Mouse (Mus musculus): Measurements from ENCODE around the gene Mthfd2l. TPM values are rescaled to one million over a fixed set of nuclear protein-coding genes. Genes with fewer than 3 reads are reported as not detected.
A peak's percentile ranks its signal among the peaks of the same experiment; 100 is the strongest.

The Mthfd2l gene
- polyA plus RNA-seq, 1 experiment from 2014 or later, result 58.7 TPM

GRCm38 (mm10) chr5:91035341-91035740 lies 104.4 kb downstream of the Mthfd2l start:
- no peaks in the 10 kb centered on the region for H3K9me3 ChIP-seq
- DNase-seq (ENCODE audit: low spot score), result no peak
- no peak overlapping the region for H3K4me3 ChIP-seq
- no peaks in the 10 kb centered on the region for H3K27me3 ChIP-seq (replicated peaks; ENCODE audit: low read depth, poor library complexity, severe bottlenecking)
- H3K4me1 ChIP-seq, result peaks cover 2% of the 10 kb centered on the region; the same call in 1 of the 2 replicates
- WGBS, result 89% methylated on average over 2 of the region's 2 CpGs
- no peak overlapping the region for H3K27ac ChIP-seq (replicated peaks)
- no peaks in the 10 kb centered on the region for H3K36me3 ChIP-seq (replicated peaks)

- Histone ChIP-seq H3K27ac (replicated peaks) (no peak overlapping the region), H3K4me1 (peaks cover 2% of the 10 kb centered on the region; the same call in 1 of the 2 replicates), H3K4me3 (no peak overlapping the region), H3K9me3 (no peaks in the 10 kb centered on the region), H3K36me3 (replicated peaks) (no peaks in the 10 kb centered on the region), H3K27me3 (replicated peaks; ENCODE audit: low read depth, poor library complexity, severe bottlenecking) (no peaks in the 10 kb centered on the region)
- 93% methylated on average over 4 of the region's 4 CpGs for WGBS
- DNase-seq (ENCODE audit: low spot score), result no peak
Measured at GRCm38 (mm10) chr5:91036628-91037027, 105.7 kb downstream of the Mthfd2l start.

DNA sequence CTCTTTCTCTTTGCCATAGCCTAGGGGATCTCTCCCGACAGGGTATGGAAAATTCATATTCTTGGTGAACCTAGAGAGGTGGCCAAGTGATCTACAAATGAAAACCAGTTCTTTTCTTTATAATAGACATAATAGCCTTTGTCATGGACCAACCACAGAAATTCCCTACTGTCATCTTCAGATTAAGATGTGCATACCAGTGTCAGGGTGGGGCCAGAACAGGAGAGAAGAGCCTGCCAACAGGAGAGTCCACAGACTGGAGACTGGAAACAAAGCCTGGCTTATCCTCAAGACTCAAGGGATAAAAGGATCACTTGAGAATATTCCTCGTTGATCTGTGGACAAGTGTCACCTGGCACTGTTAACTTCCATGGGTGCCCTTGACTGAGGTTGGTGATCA lies 106.8 kb downstream of the Mthfd2l start:
- H3K27me3 ChIP-seq (replicated peaks; ENCODE audit: low read depth, poor library complexity, severe bottlenecking), result no peaks in the 10 kb centered on the region
- no peak for DNase-seq (ENCODE audit: low spot score)
- H3K9me3 ChIP-seq, result no peaks in the 10 kb centered on the region
- H3K4me1 ChIP-seq, result peaks cover 2% of the 10 kb centered on the region; the same call in 1 of the 2 replicates
- H3K27ac ChIP-seq (replicated peaks), result no peak overlapping the region
- H3K36me3 ChIP-seq (replicated peaks), result no peaks in the 10 kb centered on the region
- H3K4me3 ChIP-seq, result no peak overlapping the region
- WGBS, result 75% methylated on average over 2 of the region's 2 CpGs

DNA sequence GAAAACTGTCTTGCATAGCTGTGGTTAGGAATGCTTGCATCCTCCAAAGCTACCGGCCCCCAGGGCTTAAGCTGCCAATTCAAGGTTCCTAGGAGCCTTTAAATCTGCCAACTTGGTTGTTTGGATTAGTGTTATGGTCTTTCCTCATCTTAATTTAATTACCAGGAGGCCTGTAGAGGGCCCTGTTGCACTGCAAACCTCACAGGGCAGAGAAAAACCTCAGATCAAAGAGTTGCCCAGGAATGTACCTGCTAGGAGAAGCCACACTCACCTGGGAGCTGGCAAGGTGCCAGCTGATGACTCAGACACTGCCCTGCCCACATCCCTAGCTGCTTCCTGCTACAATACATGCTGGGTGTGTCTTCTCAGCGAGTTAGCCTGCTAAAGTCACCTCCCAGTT lies 107.6 kb downstream of the Mthfd2l start:
- peaks cover 2% of the 10 kb centered on the region; the same call in 1 of the 2 replicates for H3K4me1 ChIP-seq
- no peaks in the 10 kb centered on the region for H3K9me3 ChIP-seq
- H3K4me3 ChIP-seq, result no peak overlapping the region
- no peaks in the 10 kb centered on the region for H3K27me3 ChIP-seq (replicated peaks; ENCODE audit: low read depth, poor library complexity, severe bottlenecking)
- H3K36me3 ChIP-seq (replicated peaks), result no peaks in the 10 kb centered on the region
- H3K27ac ChIP-seq (replicated peaks), result no peak overlapping the region
- DNase-seq (ENCODE audit: low spot score), result peak; percentile 38
- WGBS, result 25% methylated on average over 2 of the region's 2 CpGs

GRCm38 (mm10) chr5:91038963-91039362 lies 108.0 kb downstream of the Mthfd2l start:
- Histone ChIP-seq H3K9me3 (no peaks in the 10 kb centered on the region), H3K36me3 (replicated peaks) (no peaks in the 10 kb centered on the region), H3K27ac (replicated peaks) (no peak overlapping the region), H3K4me1 (peaks cover 2% of the 10 kb centered on the region; the same call in 1 of the 2 replicates), H3K4me3 (no peak overlapping the region), H3K27me3 (replicated peaks; ENCODE audit: low read depth, poor library complexity, severe bottlenecking) (no peaks in the 10 kb centered on the region)
- no peak for DNase-seq (ENCODE audit: low spot score)
- 84% methylated on average over 2 of the region's 2 CpGs for WGBS

GRCm38 (mm10) chr5:91047987-91048386 lies 117.1 kb downstream of the Mthfd2l start:
- H3K27ac ChIP-seq (replicated peaks), result no peak overlapping the region
- no peaks in the 10 kb centered on the region for H3K27me3 ChIP-seq (replicated peaks; ENCODE audit: low read depth, poor library complexity, severe bottlenecking)
- H3K4me1 ChIP-seq, result no peaks in the 10 kb centered on the region
- H3K36me3 ChIP-seq (replicated peaks), result no peaks in the 10 kb centered on the region
- H3K4me3 ChIP-seq, result no peak overlapping the region
- DNase-seq (ENCODE audit: low spot score), result no peak
- no peaks in the 10 kb centered on the region for H3K9me3 ChIP-seq
- 84% methylated on average over 6 of the region's 6 CpGs for WGBS

DNA sequence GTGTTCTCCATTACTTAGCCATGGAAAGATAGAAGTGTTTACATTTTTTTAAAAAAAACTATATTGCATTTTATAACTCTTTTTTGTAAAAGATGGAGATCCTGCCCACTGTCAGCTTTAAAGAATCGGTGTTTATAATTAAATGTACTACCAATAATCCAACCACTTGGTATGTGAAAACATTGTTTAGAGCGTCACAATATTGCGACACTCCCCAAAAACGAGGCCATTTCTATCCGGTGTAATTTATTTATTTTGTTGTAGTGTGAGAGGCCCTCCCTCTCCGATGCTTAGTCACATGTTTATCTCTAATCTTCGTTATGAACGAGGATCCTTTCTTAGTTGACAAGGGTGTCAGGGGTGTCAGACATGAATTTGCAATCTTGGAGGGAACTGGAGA lies 117.5 kb downstream of the Mthfd2l start:
- no peaks in the 10 kb centered on the region for H3K4me1 ChIP-seq
- WGBS, result 87% methylated on average over 8 of the region's 8 CpGs

More for the DNA sequence above, 117.5 kb downstream of the Mthfd2l start:
- Histone ChIP-seq H3K27me3 (replicated peaks; ENCODE audit: low read depth, poor library complexity, severe bottlenecking) (no peaks in the 10 kb centered on the region), H3K4me3 (no peak overlapping the region), H3K36me3 (replicated peaks) (no peaks in the 10 kb centered on the region), H3K9me3 (no peaks in the 10 kb centered on the region), H3K27ac (replicated peaks) (no peak overlapping the region)
- no peak for DNase-seq (ENCODE audit: low spot score)

Other genes starting within 250 kb of the Mthfd2l start
- 0.30 and 0.37 TPM in 2 replicates for gene Cxcl5, start 171.8 kb upstream of the Mthfd2l start, polyA plus RNA-seq (2016; fragmentation: Nextera tagmentation; extraction: Ambion mirVana)
- gene Ppbp, start 162.6 kb upstream of the Mthfd2l start, polyA plus RNA-seq (2016; fragmentation: Nextera tagmentation; extraction: Ambion mirVana), result 4.7 and 9.6 TPM in 2 replicates
- 34.2 and 55.7 TPM in 2 replicates for gene Pf4, start 158.7 kb upstream of the Mthfd2l start, polyA plus RNA-seq (2016; fragmentation: Nextera tagmentation; extraction: Ambion mirVana)
- gene Cxcl3, start 145.0 kb upstream of the Mthfd2l start, polyA plus RNA-seq (2016; fragmentation: Nextera tagmentation; extraction: Ambion mirVana), result 0.15 TPM in 1 of 2 replicates, not detected in the other
- not detected in 2 replicates for gene Cxcl15, start 136.6 kb upstream of the Mthfd2l start, polyA plus RNA-seq (2016; fragmentation: Nextera tagmentation; extraction: Ambion mirVana)
- gene Cxcl1, start 39.9 kb upstream of the Mthfd2l start, polyA plus RNA-seq (2016; fragmentation: Nextera tagmentation; extraction: Ambion mirVana), result 0.10 TPM in 1 of 2 replicates, not detected in the other
- not detected in 2 replicates for gene Cxcl2, start 27.2 kb upstream of the Mthfd2l start, polyA plus RNA-seq (2016; fragmentation: Nextera tagmentation; extraction: Ambion mirVana)
- gene Epgn, start 96.3 kb downstream of the Mthfd2l start, polyA plus RNA-seq (2016; fragmentation: Nextera tagmentation; extraction: Ambion mirVana), result 0.30 and 0.45 TPM in 2 replicates
- not detected in 2 replicates for gene Ereg, start 143.5 kb downstream of the Mthfd2l start, polyA plus RNA-seq (2016; fragmentation: Nextera tagmentation; extraction: Ambion mirVana)
- gene Areg, start 208.5 kb downstream of the Mthfd2l start, polyA plus RNA-seq (2016; fragmentation: Nextera tagmentation; extraction: Ambion mirVana), result 0.16 TPM in 1 of 2 replicates, not detected in the other